ENCODE assay signal across 13 mouse cellular contexts in genomic region chr19:43109796-43110195, GRCm38 (mm10).
"Had no signal": no experiment of that assay in that cellular context is flagged by ENCODE, and none has a peak within 500 bp of the region (broad histone marks: within the 10 kb centered on the region; RNA-seq: fewer than 3 reads in every experiment).

No protein-coding gene starts in this region.

- H3K4me2 ChIP-seq: limb, embryonic 12.5 days; liver, embryonic 13.5 days; midbrain, embryonic 13.5 days had no signal

- H3K9ac ChIP-seq: limb, embryonic 12.5 days; liver, embryonic 13.5 days; liver, postnatal 0 days; midbrain, embryonic 13.5 days had no signal

- H3K27ac ChIP-seq: layer of hippocampus, adult 2 months; limb, embryonic 12.5 days; liver, embryonic 13.5 days; midbrain, embryonic 13.5 days had no signal

- ATAC-seq: hindbrain, embryonic 16.5 days; inflammation-experienced regulatory T-cells, adult 6 months; liver, postnatal 0 days; midbrain, embryonic 13.5 days had no signal

- DNase-seq: kidney, adult 18-20 months; kidney, postnatal 25 days; liver; liver, embryonic 13.5 days; liver, postnatal 0 days; right cerebral cortex, adult 18-20 months; right cerebral cortex, postnatal 25 days; thymus, postnatal 36 days had no signal

- H3K27me3 ChIP-seq: limb, embryonic 12.5 days; liver, embryonic 13.5 days; midbrain, embryonic 13.5 days had no signal

- H3K4me3 ChIP-seq: layer of hippocampus, adult 2 months; limb, embryonic 12.5 days; liver, embryonic 13.5 days; midbrain, embryonic 13.5 days had no signal

- H3K4me1 ChIP-seq: limb, embryonic 12.5 days; liver, embryonic 13.5 days; midbrain, embryonic 13.5 days had no signal

- H3K9me3 ChIP-seq: liver, embryonic 13.5 days; midbrain, embryonic 13.5 days had no signal

- H3K36me3 ChIP-seq: limb, embryonic 12.5 days; liver, embryonic 13.5 days; midbrain, embryonic 13.5 days had no signal
